Mouse (Mus musculus) brown adipose tissue, adult 24 weeks (tissue): ENCODE measurements around the gene Swi5. TPM values are rescaled to one million over a fixed set of nuclear protein-coding genes. Genes with fewer than 3 reads are reported as not detected.

Experiments used
- H3K27ac ChIP-seq: fragments of 200-500 bp; replicated peaks from 2 replicates; pipeline ENCODE4 v1.5.1; 2012; ENCODE audit warnings: low read depth, mild to moderate bottlenecking, low read length
- H3K4me1 ChIP-seq: fragments of 200-500 bp; 2 replicates; pipeline ENCODE4 v1.6.1; 2012; ENCODE audit warnings: low read length, mixed read lengths; ENCODE audit not compliant: control insufficient read depth, insufficient read depth, insufficient read length
- H3K4me3 ChIP-seq: fragments of 200-500 bp; 2 replicates; pipeline ENCODE4 v1.5.1; 2012; ENCODE audit warnings: low read depth, mild to moderate bottlenecking, low read length, moderate library complexity; ENCODE audit not compliant: insufficient read depth
- polyA plus RNA-seq: library from polyadenylated mRNA; stranded (reverse); fragments of >200 nt; gene quantifications from 2 replicates; pipeline ENCODE4 v1.2.4, GENCODE M21; 2012; ENCODE audit not compliant: missing spikeins, insufficient read depth, insufficient read length

Gene Swi5
- polyA plus RNA-seq, 1 experiment, result 679 TPM

DNA sequence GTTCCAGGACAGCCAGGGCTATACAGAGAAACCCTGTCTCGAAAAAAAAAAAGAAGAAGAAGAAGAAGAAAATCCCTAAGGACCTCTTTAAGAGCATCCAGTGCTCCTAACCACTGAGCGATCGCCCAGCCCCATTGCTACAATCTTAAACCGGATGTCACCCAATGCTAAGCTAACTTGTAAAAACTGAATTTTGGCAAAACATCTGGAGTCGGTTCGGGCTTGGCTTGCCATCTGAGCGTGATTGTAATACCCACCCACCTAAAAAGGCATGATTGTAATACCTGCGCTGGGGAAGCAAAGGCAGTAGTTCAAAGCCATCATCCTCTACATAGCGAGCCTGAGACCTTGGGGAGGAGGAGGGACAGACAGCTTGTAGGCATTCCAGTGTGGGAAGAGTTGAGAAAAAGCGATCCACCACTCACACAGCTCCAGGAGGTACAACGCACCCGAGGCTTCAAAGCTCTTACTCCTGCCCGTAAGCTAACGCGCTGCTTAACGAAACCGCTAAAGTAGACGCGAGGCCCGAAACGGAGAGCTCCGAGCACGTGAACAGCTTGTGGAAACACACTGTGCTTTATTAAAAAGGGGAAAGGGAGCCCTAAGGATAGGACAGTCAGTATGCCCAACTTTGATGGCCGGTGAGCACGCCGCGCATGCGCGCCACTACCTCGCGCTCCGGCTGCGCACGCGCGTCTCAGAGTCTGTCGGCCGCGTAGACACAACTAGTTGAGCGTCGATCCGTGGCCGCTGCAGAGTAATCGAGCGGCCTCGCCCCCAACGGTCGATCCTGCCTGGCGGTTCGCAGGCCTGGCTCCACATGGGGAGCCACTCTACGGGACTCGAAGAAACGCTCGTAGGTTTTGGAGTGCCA lies 51.8 kb downstream of the Swi5 start, which contains the start of gene Pomt1:
Gene Pomt1 (plus strand): TSS at position 705 of the 874 bp plus-strand sequence.
- Histone ChIP-seq H3K4me1 (peaks cover 7% of the 10 kb centered on the region; the same call in 1 of the 2 replicates), H3K27ac (peak within 1 kb of the TSS; percentile 85), H3K4me3 (peak within 1 kb of the TSS; percentile 80)

DNA sequence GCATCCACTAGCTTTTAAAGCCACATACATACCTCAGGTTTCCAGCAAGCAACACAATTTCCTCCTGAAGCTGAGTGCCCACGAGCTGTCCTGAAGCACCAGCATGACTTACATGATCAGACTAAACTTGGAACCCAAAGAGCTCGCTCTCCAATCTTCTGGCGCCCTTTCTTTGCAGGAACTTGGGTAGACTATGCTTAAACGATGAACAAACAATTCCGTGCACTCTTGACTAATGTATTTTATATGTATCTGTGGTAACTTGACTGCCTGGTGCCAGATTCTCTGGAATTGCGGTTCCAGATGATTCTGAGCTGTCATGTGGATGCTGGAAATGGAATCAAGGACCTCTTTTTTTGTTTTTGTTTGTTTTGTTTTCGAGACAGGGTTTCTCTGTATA lies 52.4 kb downstream of the Swi5 start:
- Histone ChIP-seq H3K4me3 (peak overlapping the region; percentile 76), H3K4me1 (peaks cover 7% of the 10 kb centered on the region; the same call in 1 of the 2 replicates), H3K27ac (no peak overlapping the region)

Other genes starting within 250 kb of the Swi5 start
- 0.24 and 1.0 TPM in 2 replicates for gene Fam78a, start 203.2 kb downstream of the Swi5 start, polyA plus RNA-seq
- 4.1 and 4.6 TPM in 2 replicates for gene Plpp7, start 192.5 kb downstream of the Swi5 start, polyA plus RNA-seq
- gene Prrc2b, start 137.0 kb downstream of the Swi5 start, polyA plus RNA-seq, result 14.6 and 15.1 TPM in 2 replicates
- 23.7 and 25.1 TPM in 2 replicates for gene Pomt1, start 51.5 kb downstream of the Swi5 start, polyA plus RNA-seq
- 292 and 332 TPM in 2 replicates for gene Uck1, start 27.9 kb downstream of the Swi5 start, polyA plus RNA-seq
- gene Golga2, start 691 bp downstream of the Swi5 start, polyA plus RNA-seq, result 51.9 and 57.6 TPM in 2 replicates
- 18.7 and 22.4 TPM in 2 replicates for gene Ciz1, start 64.3 kb upstream of the Swi5 start, polyA plus RNA-seq
- 2.6 and 7.4 TPM in 2 replicates for gene Dnm1, start 65.3 kb upstream of the Swi5 start, polyA plus RNA-seq
- 296 and 402 TPM in 2 replicates for gene 1110008P14Rik, start 93.9 kb upstream of the Swi5 start, polyA plus RNA-seq
- 2.7 TPM in 1 of 2 replicates, not detected in the other for gene Lcn2, start 100.2 kb upstream of the Swi5 start, polyA plus RNA-seq
- 87.7 and 101 TPM in 2 replicates for gene Ptges2, start 107.8 kb upstream of the Swi5 start, polyA plus RNA-seq
- 1.8 and 2.1 TPM in 2 replicates for gene Naif1, start 162.4 kb upstream of the Swi5 start, polyA plus RNA-seq
- gene Slc25a25, start 163.4 kb upstream of the Swi5 start, polyA plus RNA-seq, result 9.2 and 11.0 TPM in 2 replicates
- 6.3 and 15.4 TPM in 2 replicates for gene Fam102a, start 247.3 kb upstream of the Swi5 start, polyA plus RNA-seq